Mouse (Mus musculus) liver, adult 2 months (tissue): ENCODE measurements around the gene Gtpbp10. TPM values are rescaled to one million over a fixed set of nuclear protein-coding genes. Genes with fewer than 3 reads are reported as not detected.
A peak's percentile ranks its signal among the peaks of the same experiment; 100 is the strongest.

ENCODE experiments used
- DNase-seq: peaks from one replicate; pipeline ENCODE4 v3.0.0-alpha.2; 2011; ENCODE audit warnings: low read depth, low spot score; ENCODE audit errors: extremely low read depth
- H3K27ac ChIP-seq: fragments of 200-500 bp; replicated peaks from 2 replicates; pipeline ENCODE4 v1.5.1; 2012; ENCODE audit warnings: low read depth, mild to moderate bottlenecking, control low read depth, inconsistent platforms, low read length; ENCODE audit not compliant: insufficient read depth
- H3K27me3 ChIP-seq: fragments of 200-500 bp; 2 replicates; pipeline ENCODE4 v1.6.1; 2012; ENCODE audit warnings: mild to moderate bottlenecking, moderate library complexity, low read length, inconsistent platforms; ENCODE audit not compliant: control insufficient read depth, insufficient read depth
- H3K36me3 ChIP-seq: fragments of 200-500 bp; 2 replicates; pipeline ENCODE4 v1.6.1; 2012; ENCODE audit warnings: low read length, inconsistent platforms; ENCODE audit not compliant: control insufficient read depth, insufficient read depth
- H3K4me1 ChIP-seq: fragments of 200-500 bp; 2 replicates; pipeline ENCODE4 v1.6.1; 2011; ENCODE audit warnings: low read length; ENCODE audit not compliant: control insufficient read depth, insufficient read depth
- H3K4me3 ChIP-seq: fragments of 200-500 bp; 2 replicates; pipeline ENCODE4 v1.5.1; 2011; ENCODE audit warnings: low read depth, mild to moderate bottlenecking, control low read depth, low read length, moderate library complexity; ENCODE audit not compliant: insufficient read depth
- H3K79me2 ChIP-seq: fragments of 200-500 bp; 2 replicates; pipeline ENCODE4 v1.6.1; 2012; ENCODE audit warnings: inconsistent platforms, mild to moderate bottlenecking, low read length, moderate library complexity; ENCODE audit not compliant: control insufficient read depth, insufficient read depth
- H3K9ac ChIP-seq: fragments of 200-500 bp; 2 replicates; pipeline ENCODE4 v1.6.1; 2012; ENCODE audit warnings: low read depth, mild to moderate bottlenecking, control low read depth, inconsistent platforms, low read length
- CTCF ChIP-seq: fragments of 200-500 bp; IDR thresholded peaks from 2 replicates; pipeline ENCODE4 v1.5.1; 2011; ENCODE audit warnings: low read depth, low read length, control low read depth
- POLR2A ChIP-seq: fragments of 200-500 bp; IDR thresholded peaks from 2 replicates; pipeline ENCODE4 v1.6.1; 2011; ENCODE audit warnings: low read length, control low read depth; ENCODE audit not compliant: insufficient read depth; ENCODE audit errors: extremely low read depth
- WGBS: fragments of 180-500 bp; shearing (Covaris S2); methylation state at CpG from one replicate; pipeline ENCODE4 v1.1.7; 2018; 5-methylcytosine and 5-hydroxymethylcytosine counted together
- polyA plus RNA-seq: library from polyadenylated mRNA; depleted of rRNA; stranded (reverse); fragments of >200 nt; gene quantifications from 2 replicates; pipeline ENCODE4 v1.2.3, GENCODE M21; 2012
- total RNA-seq: library from RNA; depleted of rRNA; stranded (reverse); fragments of >200 nt; gene quantifications from 2 replicates; pipeline ENCODE4 v1.2.3, GENCODE M21; 2014

The Gtpbp10 gene
- total and polyA plus RNA-seq, 2 experiments: 2.2 to 20.1 TPM

GRCm38 (mm10) chr5:5507701-5508225 is 51.6 kb downstream of the Gtpbp10 start:
- H3K79me2 ChIP-seq: no peaks in the 10 kb centered on the region; the same call in 1 of the 2 replicates
- H3K4me3 ChIP-seq: no peak overlapping the region
- TF ChIP-seq POLR2A (no peak), CTCF (peak; percentile 84)
- H3K27me3 ChIP-seq: no peaks in the 10 kb centered on the region
- 55% methylated on average over 20 of the region's 20 CpGs for WGBS
- no peaks in the 10 kb centered on the region for H3K4me1 ChIP-seq
- no peak overlapping the region for H3K9ac ChIP-seq
- H3K27ac ChIP-seq: no peak overlapping the region
- peak; percentile 62 for DNase-seq
- H3K36me3 ChIP-seq: peaks cover 28% of the 10 kb centered on the region

GRCm38 (mm10) chr5:5504456-5504855 is 54.9 kb downstream of the Gtpbp10 start:
- Histone ChIP-seq H3K9ac (no peak overlapping the region), H3K27ac (no peak overlapping the region), H3K27me3 (no peaks in the 10 kb centered on the region), H3K36me3 (peaks cover 20% of the 10 kb centered on the region), H3K4me3 (no peak overlapping the region), H3K79me2 (no peaks in the 10 kb centered on the region), H3K4me1 (no peaks in the 10 kb centered on the region)
- 88% methylated on average over 13 of the region's 13 CpGs for WGBS
- DNase-seq: peak; percentile 14
- TF ChIP-seq CTCF (no peak), POLR2A (no peak)

- Histone ChIP-seq H3K27me3 (no peaks in the 10 kb centered on the region), H3K4me1 (no peaks in the 10 kb centered on the region), H3K9ac (no peak overlapping the region), H3K4me3 (no peak overlapping the region), H3K79me2 (no peaks in the 10 kb centered on the region), H3K36me3 (peaks cover 20% of the 10 kb centered on the region), H3K27ac (no peak overlapping the region)
- TF ChIP-seq POLR2A (no peak), CTCF (no peak)
- 53% methylated on average over 4 of the region's 4 CpGs for WGBS
- DNase-seq: peak; percentile 30
Observed at GRCm38 (mm10) chr5:5503381-5503780, 56.0 kb downstream of the Gtpbp10 start.

- WGBS: 15% methylated on average over 2 of the region's 2 CpGs
- TF ChIP-seq POLR2A (no peak), CTCF (no peak)
- Histone ChIP-seq H3K4me1 (no peaks in the 10 kb centered on the region), H3K4me3 (no peak overlapping the region), H3K36me3 (peaks cover 11% of the 10 kb centered on the region), H3K27me3 (no peaks in the 10 kb centered on the region), H3K27ac (no peak overlapping the region), H3K79me2 (no peaks in the 10 kb centered on the region), H3K9ac (no peak overlapping the region)
- DNase-seq: peak; percentile 60
Observed at GRCm38 (mm10) chr5:5501583-5501982, 57.8 kb downstream of the Gtpbp10 start.

GRCm38 (mm10) chr5:5496393-5496792 is 62.9 kb downstream of the Gtpbp10 start:
- no peak for DNase-seq
- Histone ChIP-seq H3K36me3 (no peaks in the 10 kb centered on the region), H3K27ac (no peak overlapping the region), H3K79me2 (no peaks in the 10 kb centered on the region), H3K4me1 (0 out of 2 replicates have a peak, but pooled peaks cover 2% of the 10 kb centered on the region), H3K9ac (no peak overlapping the region), H3K4me3 (no peak overlapping the region), H3K27me3 (no peaks in the 10 kb centered on the region)
- WGBS: 68% methylated on average over 3 of the region's 3 CpGs
- TF ChIP-seq POLR2A (no peak), CTCF (no peak)

GRCm38 (mm10) chr5:5495042-5495441 is 64.3 kb downstream of the Gtpbp10 start:
- peak; percentile 68 for DNase-seq
- Histone ChIP-seq H3K79me2 (no peaks in the 10 kb centered on the region), H3K9ac (no peak overlapping the region), H3K4me3 (no peak overlapping the region), H3K27me3 (no peaks in the 10 kb centered on the region), H3K27ac (no peak overlapping the region), H3K36me3 (no peaks in the 10 kb centered on the region), H3K4me1 (0 out of 2 replicates have a peak, but pooled peaks cover 2% of the 10 kb centered on the region)
- WGBS: 42% methylated on average over 4 of the region's 4 CpGs
- TF ChIP-seq POLR2A: no peak
- no peak for TF ChIP-seq CTCF
